Mouse (Mus musculus): Measurements from ENCODE around the gene Cfdp1. TPM values are rescaled to one million over a fixed set of nuclear protein-coding genes. Genes with fewer than 3 reads are reported as not detected.

The Cfdp1 gene
- polyA plus RNA-seq, 1 experiment = 149 TPM

DNA sequence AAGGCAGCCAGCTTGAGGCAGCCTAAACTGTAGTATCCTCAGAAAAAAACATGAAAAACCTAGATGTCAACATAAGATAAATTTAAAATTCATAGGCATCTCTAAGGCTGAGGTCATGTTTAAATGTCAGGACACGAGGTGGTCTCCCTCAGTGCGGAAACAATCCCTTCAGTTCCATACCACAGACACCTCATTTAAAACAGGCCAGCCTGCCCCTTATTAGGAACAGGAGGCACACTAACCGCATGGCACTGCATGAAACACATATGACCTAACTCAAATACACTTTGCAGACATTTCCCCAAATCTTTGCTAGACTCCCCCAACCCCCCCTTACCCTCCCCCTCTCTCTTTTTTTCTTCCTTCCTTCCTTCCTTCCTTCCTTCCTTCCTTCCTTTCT lies 65.6 kb downstream of the Cfdp1 start:
- Histone ChIP-seq H3K27ac (ENCODE audit: insufficient read depth, low read length) (no peak overlapping the region), H3K4me1 (ENCODE audit: control insufficient read depth, insufficient read depth, low read length) (peaks cover 7% of the 10 kb centered on the region; the same call in 1 of the 2 replicates), H3K4me3 (ENCODE audit: insufficient read depth, low read length) (no peak overlapping the region)
- TF ChIP-seq CTCF (IDR thresholded peaks at IDR 0.05; ENCODE audit: borderline replicate concordance, insufficient read depth, low read length) = no peak
- no peak for TF ChIP-seq POLR2A (IDR thresholded peaks at IDR 0.05; ENCODE audit: low read depth, low read length)

- Histone ChIP-seq H3K4me3 (ENCODE audit: insufficient read depth, low read length) (no peak overlapping the region), H3K4me1 (ENCODE audit: control insufficient read depth, insufficient read depth, low read length) (peaks cover 6% of the 10 kb centered on the region; the same call in 1 of the 2 replicates), H3K27ac (ENCODE audit: insufficient read depth, low read length) (no peak overlapping the region)
- TF ChIP-seq POLR2A (IDR thresholded peaks at IDR 0.05; ENCODE audit: low read depth, low read length) = no peak
- no peak for TF ChIP-seq CTCF (IDR thresholded peaks at IDR 0.05; ENCODE audit: borderline replicate concordance, insufficient read depth, low read length)
Observed at GRCm38 (mm10) chr8:111788085-111788484, 66.0 kb downstream of the Cfdp1 start.

DNA sequence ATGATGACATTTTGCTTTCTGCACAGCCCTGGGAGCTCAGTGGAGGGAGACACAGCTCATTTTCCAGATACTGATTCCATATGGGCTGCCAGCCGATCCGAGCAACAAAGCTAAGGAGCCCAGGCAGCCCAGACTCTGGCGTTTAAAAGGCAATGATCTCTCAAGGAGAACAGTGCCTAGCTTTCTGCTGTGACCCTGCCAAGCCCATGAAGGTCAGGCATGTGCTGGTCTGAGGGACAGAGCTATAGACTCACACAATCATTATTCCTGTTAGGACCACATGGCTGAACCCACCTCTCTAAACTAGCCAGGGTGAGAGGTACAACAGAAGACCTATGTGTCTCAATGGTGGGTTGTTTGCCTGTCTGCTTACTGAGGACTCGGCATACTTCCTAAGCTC lies 66.4 kb downstream of the Cfdp1 start:
- no peak overlapping the region for H3K4me3 ChIP-seq (ENCODE audit: insufficient read depth, low read length)
- peaks cover 5% of the 10 kb centered on the region; the same call in 1 of the 2 replicates for H3K4me1 ChIP-seq (ENCODE audit: control insufficient read depth, insufficient read depth, low read length)
- no peak for TF ChIP-seq CTCF (IDR thresholded peaks at IDR 0.05; ENCODE audit: borderline replicate concordance, insufficient read depth, low read length)
- TF ChIP-seq POLR2A (IDR thresholded peaks at IDR 0.05; ENCODE audit: low read depth, low read length) = no peak
- no peak overlapping the region for H3K27ac ChIP-seq (ENCODE audit: insufficient read depth, low read length)

DNA sequence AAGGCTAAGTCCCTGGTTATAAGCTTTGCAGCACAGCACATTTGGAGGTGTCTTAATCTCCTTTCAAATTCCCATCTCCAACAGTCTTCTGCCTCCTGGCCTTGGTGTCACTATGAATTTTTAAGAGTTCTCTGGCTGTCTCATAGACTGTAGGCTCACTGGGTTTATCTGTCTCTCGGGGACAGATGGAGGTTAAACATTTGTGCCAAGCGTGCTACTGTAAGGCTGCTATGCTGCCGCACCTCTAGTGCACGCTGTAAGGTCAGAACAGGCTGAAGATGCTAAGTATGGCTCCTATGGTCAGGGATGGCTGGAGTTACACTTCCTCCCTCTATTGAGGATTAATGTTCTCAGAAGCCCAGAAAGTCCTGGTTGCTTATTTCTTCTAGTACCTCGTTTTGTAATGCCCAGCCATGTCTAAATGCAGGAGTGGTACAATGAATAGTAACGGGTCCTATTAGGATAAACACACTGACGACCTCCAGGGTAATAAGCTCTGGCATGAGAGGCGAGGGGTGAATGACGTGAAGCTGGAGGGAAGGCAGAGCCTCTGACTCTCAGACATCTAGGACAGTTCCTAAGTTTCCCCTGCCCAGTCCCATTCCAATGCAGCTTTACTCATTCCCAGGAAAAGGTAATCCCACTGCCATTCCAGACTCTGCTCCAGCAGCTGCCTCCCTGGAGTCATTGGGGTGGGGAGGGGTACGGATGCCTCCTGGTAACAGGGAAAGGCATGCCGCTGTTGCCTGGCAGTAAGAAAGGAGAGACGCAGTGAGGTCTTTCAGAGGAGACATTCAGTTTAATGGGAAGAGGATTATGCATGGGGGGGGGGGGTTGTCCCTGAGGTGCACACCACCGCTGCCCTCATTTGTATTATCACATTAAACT lies 67.1 kb downstream of the Cfdp1 start:
- TF ChIP-seq POLR2A (IDR thresholded peaks at IDR 0.05; ENCODE audit: low read depth, low read length) = no peak
- H3K4me1 ChIP-seq (ENCODE audit: control insufficient read depth, insufficient read depth, low read length) = peaks cover 5% of the 10 kb centered on the region; the same call in 1 of the 2 replicates
- H3K4me3 ChIP-seq (ENCODE audit: insufficient read depth, low read length) = no peak overlapping the region
- H3K27ac ChIP-seq (ENCODE audit: insufficient read depth, low read length) = no peak overlapping the region

DNA sequence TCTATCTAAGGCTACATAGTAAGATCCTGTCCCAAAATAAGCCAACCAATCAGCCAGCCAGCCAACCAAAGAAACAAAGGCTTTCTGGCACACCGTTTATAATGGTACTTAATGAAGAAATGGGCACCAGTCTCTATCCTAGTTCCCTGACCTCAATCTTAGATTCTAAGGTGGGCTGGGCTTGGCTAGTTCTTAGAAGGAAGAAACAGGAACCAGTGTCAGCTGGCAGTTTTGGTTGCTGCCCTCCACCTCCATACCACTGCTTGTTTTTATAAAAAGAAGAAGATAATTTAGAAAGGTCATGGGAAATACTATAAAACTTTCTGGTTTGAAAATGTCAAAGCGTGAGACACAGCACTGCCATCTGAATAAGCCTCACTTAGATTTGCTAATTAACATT lies 68.0 kb downstream of the Cfdp1 start:
- Histone ChIP-seq H3K4me3 (ENCODE audit: insufficient read depth, low read length) (no peak overlapping the region), H3K4me1 (ENCODE audit: control insufficient read depth, insufficient read depth, low read length) (peaks cover 5% of the 10 kb centered on the region; the same call in 1 of the 2 replicates), H3K27ac (ENCODE audit: insufficient read depth, low read length) (no peak overlapping the region; the same call in 1 of the 2 replicates)
- TF ChIP-seq CTCF (IDR thresholded peaks at IDR 0.05; ENCODE audit: borderline replicate concordance, insufficient read depth, low read length) (no peak), POLR2A (IDR thresholded peaks at IDR 0.05; ENCODE audit: low read depth, low read length) (no peak)

DNA sequence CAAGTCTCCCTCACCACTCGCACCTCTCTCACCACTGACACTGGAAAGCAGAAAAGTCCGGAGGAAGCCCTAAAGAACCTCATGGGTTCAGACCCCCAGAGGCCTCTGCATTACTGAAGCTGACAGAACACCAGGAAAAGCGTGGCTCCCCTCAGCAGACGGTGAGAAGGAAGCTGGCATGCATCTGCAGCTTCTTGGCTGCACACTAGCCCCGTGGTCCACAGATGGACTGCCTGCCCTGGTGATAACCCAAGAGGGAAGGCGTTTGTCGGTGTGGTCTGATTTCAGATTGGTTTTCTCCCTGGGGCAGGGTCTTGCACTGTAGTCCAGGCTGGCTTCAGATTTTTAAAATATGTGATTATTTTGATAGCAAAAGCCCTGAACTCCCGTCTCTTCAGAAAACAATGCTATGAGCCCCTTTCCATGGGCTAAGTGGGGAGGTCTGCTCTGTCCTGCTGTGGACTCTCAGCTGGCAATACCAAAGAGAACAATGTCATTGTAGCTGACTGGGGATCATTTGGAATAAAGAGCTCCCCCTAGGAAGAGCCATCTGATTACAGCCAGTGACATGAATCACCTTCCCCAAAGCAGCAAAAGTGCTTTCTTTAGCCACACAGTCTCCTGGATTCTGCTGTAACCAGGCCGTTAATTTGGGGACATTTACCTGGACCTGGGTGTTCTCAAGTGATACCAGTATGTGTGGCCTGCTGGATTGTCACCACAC lies 71.3 kb downstream of the Cfdp1 start:
- TF ChIP-seq POLR2A (IDR thresholded peaks at IDR 0.05; ENCODE audit: low read depth, low read length) (no peak), CTCF (IDR thresholded peaks at IDR 0.05; ENCODE audit: borderline replicate concordance, insufficient read depth, low read length) (no peak)
- Histone ChIP-seq H3K4me1 (ENCODE audit: control insufficient read depth, insufficient read depth, low read length) (peaks cover 5% of the 10 kb centered on the region; the same call in 1 of the 2 replicates), H3K4me3 (ENCODE audit: insufficient read depth, low read length) (no peak overlapping the region), H3K27ac (ENCODE audit: insufficient read depth, low read length) (no peak overlapping the region)

- H3K4me1 ChIP-seq (ENCODE audit: control insufficient read depth, insufficient read depth, low read length) = peaks cover 3% of the 10 kb centered on the region; the same call in 1 of the 2 replicates
- TF ChIP-seq POLR2A (IDR thresholded peaks at IDR 0.05; ENCODE audit: low read depth, low read length) (no peak), CTCF (IDR thresholded peaks at IDR 0.05; ENCODE audit: borderline replicate concordance, insufficient read depth, low read length) (no peak)
- no peak overlapping the region for H3K27ac ChIP-seq (ENCODE audit: insufficient read depth, low read length)
- no peak overlapping the region for H3K4me3 ChIP-seq (ENCODE audit: insufficient read depth, low read length)
Observed at GRCm38 (mm10) chr8:111782161-111782560, 71.9 kb downstream of the Cfdp1 start.

GRCm38 (mm10) chr8:111780697-111781424 lies 73.2 kb downstream of the Cfdp1 start:
- no peak for TF ChIP-seq POLR2A (IDR thresholded peaks at IDR 0.05; ENCODE audit: low read depth, low read length)
- no peak for TF ChIP-seq CTCF (IDR thresholded peaks at IDR 0.05; ENCODE audit: borderline replicate concordance, insufficient read depth, low read length)
- no peak overlapping the region for H3K4me3 ChIP-seq (ENCODE audit: insufficient read depth, low read length)
- peaks cover under 1% of the 10 kb centered on the region; the same call in 1 of the 2 replicates for H3K4me1 ChIP-seq (ENCODE audit: control insufficient read depth, insufficient read depth, low read length)
- H3K27ac ChIP-seq (ENCODE audit: insufficient read depth, low read length) = no peak overlapping the region

DNA sequence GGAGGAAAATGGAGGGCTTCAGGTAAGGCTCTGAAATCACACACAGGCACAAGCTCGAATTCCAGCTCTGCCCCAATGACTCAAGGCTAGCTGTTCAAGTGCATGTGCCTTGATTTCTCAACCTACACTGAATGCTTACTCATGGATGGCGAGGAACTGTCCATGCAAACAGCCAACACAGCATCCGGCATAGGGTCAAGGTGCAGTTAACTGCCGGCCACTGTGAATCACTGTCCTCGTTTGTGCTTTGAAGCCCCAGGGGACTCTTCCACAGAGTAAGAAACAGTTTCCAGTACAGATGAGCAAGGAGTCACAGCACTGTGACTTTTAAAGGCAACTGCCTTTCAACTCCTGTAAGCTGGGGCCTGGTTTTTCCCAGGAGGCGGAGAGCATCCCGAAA lies 74.4 kb downstream of the Cfdp1 start:
- no peak overlapping the region for H3K27ac ChIP-seq (ENCODE audit: insufficient read depth, low read length)
- no peak overlapping the region for H3K4me3 ChIP-seq (ENCODE audit: insufficient read depth, low read length)
- TF ChIP-seq POLR2A (IDR thresholded peaks at IDR 0.05; ENCODE audit: low read depth, low read length) = no peak
- TF ChIP-seq CTCF (IDR thresholded peaks at IDR 0.05; ENCODE audit: borderline replicate concordance, insufficient read depth, low read length) = no peak
- H3K4me1 ChIP-seq (ENCODE audit: control insufficient read depth, insufficient read depth, low read length) = no peaks in the 10 kb centered on the region
